Mouse (Mus musculus) embryonic fibroblast, embryonic 13.5 days (primary cell): Measurements from ENCODE around the gene Gtf2e1.

Source experiments
- CTCF ChIP-seq: IDR thresholded peaks from 2 replicates; pipeline ENCODE4 v1.5.1; 2011; ENCODE audit warnings: mild to moderate bottlenecking, control low read depth, low read length, moderate library complexity, borderline replicate concordance; ENCODE audit not compliant: insufficient read depth
- POLR2A ChIP-seq: IDR thresholded peaks from 2 replicates; pipeline ENCODE4 v1.6.1; 2011; ENCODE audit warnings: low read depth, mild to moderate bottlenecking, control low read depth, low read length, moderate library complexity

DNA sequence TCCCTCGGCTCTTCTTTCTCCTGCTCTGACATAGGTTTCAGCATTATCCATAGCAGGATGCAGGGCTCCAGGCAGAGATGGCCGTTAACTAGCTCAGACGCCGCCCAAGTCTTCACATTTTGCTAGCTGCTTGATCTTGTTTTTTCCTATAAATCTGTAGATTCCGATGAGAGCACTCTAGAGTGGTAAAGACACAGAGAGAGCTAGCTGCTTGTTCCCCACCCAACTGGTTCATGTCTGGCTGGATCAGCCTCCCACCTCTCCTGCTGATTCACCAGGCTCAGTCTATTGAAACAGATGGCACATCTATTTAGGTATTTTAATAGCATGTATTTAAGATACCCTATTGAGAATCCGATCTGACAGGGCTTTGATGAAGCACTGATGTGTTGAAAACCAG lies 44.6 kb downstream of the Gtf2e1 start:
- no peak for TF ChIP-seq CTCF
- TF ChIP-seq POLR2A: no peak
